Mouse (Mus musculus) heart, postnatal 14 days (tissue): ENCODE measurements around the gene Man2a1. TPM values are rescaled to one million over a fixed set of nuclear protein-coding genes. Genes with fewer than 3 reads are reported as not detected.
"Not testable (repeated sequence)": the region's sequence is repeated elsewhere in the genome, so short reads cannot be mapped to it uniquely, and the experiment has no call there.

ENCODE experiments used
- DNase-seq, 2 experiments: peaks; one replicate each; pipeline ENCODE4 v3.0.0; 2021 to 2022
- intact Hi-C: fragments of 180-260 bp; cut with DNase I; formaldehyde crosslinking; loops from one replicate; pipeline ENCODE4 v1.15.1; 2025
- total RNA-seq, 2 experiments: library from RNA; stranded (reverse); gene quantifications; 2 replicates each; pipeline ENCODE4 v1.2.3; 2021

The Man2a1 gene
- total RNA-seq, 2 experiments from 2014 or later = 25.9 to 28.2 TPM

DNA sequence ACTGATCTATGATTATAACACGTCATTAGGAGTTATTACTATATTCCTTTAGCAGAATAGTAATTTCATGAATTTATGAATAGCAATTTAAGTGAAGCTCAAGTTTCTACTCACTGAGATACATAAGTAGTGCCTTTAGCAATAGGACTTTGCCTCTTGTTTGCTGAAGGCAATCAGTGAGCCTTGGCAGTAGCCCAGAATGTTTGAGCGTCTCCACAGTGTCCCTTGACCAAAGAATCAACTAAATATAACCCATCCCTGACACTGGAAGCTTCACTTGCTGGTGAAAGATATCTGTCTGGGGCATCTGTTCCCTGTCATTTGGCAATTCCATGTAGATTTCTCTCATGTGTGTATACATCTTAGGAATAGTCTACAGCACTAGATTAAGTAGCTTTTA, 147.6 kb downstream of the Man2a1 start:
- intact Hi-C loops = no loop called here
- DNase-seq = peak; percentile 41 to 48

DNA sequence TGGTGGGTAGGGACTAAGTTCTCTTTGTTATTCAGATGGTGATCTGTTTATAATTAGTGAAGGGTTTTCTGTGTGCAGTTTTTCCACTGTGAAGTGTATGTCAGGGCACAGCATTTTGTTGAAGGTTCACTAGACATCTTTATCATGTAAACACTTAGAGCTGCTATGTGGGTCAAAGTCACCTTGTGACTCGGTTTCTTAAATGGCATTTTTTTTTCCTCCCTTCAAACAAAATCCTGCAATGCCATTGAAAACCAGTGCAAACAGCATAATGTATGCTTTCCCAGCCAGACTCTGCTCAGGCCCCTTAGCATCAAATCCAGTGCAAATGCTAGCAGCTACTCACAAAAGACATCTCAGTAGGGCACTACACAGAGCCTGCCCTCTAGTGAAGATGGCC, 148.6 kb downstream of the Man2a1 start:
- DNase-seq = no peak
- intact Hi-C loops = no loop called here

DNA sequence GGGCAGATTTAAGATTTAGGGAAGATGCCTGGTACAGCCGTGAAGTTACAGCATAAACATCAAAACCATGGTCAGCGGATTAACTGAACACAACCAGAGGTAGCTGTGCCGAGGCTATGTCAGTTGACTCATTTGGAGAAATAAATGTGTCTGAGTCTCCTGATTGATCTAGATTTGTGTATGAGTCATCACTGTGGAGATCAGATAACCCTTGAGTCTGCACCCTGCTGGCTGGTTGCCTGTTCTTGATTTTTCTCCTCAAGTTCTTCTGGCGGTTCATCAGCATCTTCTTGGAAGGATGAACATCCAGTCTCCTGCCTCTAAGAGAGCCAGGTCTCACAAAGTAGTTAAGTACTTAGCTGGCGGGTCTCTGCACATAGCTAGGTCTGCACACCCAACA, 150.7 kb downstream of the Man2a1 start:
- intact Hi-C loops = no loop called here
- DNase-seq = no peak

DNA sequence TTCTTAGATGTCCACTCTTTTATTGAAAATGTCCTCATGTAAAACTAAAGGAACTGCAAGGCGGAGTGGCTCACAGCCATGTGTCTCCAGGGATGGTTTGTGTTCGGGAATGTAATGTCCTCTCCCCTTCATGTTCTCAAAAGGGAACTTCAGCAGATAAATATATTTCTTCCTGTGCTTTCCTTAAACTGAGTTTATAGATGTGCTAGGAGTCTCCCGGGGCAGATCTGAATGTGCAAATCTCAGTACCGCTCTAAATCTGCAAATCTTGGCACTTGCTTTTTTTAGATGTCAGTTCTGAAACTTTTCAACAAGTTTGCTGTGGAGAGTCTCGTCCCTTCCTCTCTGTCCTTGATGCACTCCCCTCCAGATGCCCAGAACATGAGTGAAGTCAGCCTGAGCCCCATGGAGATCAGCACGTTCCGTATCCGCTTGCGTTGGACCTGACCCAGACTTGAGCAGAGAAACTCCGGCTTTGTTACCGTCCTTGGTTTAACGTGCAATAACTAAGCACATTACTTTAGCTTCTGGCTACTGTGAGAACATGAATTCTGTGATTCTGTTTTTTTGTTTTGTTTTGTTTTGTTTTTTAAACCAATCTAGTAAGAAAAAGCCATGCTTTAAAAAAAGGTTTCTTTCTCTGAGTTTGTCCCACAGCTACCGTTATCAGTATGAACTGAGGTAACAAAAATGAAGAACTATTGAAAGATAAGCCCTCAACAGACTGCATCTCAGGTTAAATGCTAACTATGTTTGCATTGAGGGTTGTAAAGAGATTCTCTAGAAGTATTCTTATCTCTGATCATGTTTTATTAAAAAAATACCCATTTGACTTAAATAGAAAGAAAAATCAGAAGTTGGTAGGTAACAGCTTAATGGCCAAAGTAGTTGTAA, 151.8 kb downstream of the Man2a1 start:
- intact Hi-C loops = no loop called here
- peak in 1 of 2 experiments; percentile 42 for DNase-seq

DNA sequence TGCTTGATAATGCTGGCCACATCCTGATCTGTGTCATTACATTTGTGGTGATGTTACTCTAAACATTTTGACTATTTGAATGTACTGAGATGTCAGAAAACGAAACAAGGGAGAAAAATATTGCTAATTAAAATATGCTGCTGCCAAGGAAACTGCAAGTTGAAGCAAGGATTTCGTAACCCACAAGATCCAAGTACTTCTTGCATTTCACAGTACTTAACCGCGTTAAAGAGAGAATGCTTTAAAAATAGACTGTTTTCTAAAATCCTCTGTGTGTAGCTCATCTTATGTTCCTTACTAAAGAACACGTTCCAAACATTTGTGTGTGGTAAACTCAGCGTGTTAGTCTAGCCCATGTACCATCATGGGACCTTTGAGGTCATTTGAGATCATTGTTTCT, 153.0 kb downstream of the Man2a1 start:
- intact Hi-C loops = no loop called here
- no peak for DNase-seq

DNA sequence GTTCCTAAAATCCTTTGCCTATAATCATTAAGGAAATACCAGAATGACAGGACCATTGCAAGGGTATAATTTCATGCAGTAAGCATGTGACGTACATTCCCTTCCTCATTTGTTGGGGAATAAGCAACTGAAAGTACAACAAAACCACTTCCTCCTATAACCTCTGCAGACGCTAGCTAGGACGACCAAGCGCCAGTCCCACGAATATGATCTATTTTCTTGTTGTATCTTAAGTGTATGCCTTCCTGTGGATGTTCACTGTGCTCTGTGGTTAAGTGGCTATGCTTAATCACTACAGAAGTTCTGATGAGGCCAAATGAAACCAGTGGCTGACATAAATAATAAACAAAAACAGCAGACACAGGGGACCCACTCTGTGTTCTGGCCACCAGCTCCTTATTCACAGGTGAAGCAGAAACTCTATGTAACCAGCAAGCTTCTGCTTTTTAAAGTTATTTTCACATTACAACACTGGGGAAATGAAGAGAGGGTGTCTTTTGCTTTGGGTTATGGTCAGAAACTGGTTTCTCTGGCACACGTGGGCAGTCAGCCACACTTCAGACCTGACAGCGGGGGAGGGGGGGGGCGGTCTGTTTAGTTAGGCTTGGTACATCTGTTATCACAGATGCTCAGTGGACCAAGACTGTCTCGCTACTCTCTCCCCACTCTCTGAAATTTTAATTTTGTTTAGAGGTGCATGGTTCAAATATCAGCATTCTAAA, 153.8 kb downstream of the Man2a1 start:
- intact Hi-C loops = no loop called here
- no peak for DNase-seq

DNA sequence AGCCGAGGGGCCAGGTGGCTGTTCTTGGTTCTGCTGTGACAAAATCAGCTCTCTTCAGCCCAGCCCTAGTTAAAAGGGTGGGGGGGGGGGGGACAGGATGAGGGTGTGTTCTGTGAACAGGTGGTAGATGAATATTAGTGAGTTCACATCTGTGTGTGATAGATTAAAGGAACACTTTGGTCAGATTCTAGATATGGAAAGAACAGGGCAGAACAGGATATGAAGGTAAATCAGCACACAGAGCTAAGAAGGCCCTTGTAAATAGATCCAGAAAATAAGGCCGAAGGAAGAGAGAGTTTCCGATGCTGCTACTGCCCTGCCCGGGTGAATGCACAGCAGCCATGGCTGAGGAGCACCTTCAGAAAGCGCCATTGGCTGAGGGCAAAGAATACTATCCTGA, 154.7 kb downstream of the Man2a1 start:
- DNase-seq = no peak
- intact Hi-C loops = no loop called here

DNA sequence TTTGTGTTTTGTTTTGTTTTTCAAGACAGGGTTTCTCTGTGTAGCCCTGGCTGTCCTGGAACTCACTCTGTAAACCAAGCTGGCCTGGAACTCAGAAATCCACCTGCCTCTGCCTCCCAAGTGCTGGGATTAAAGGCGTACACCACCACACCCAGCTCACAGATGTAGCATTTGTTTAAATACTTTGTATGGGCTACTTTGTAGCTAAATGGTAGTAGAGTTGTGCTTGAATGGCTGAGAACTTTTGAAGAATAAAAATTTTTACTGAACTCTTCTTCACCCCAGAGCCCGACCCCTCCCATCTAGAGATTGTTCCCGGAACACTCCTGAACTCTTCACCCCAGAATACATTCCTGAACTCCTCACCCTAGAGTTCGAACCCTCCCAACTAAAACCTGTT, 162.1 kb downstream of the Man2a1 start:
- DNase-seq, intact Hi-C loops: not testable (repeated sequence)

DNA sequence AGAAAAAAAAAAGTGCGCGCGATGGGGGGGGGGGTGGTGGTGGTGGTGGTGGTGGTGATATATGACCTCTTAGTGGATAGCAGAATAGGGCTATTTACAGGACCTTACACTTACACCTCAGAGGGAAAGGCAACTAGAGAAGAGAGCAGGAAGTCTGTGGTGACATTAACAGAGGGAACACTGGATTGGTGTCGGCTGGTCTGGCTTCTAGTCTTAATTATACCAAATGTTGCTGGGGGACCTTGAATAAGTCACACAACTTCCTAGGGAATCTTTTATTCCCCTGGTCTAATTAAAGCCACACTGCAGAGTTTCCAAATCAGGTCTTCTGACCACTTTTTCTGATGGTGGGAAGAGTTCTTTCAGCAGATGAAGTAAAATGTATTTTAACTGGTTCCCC, 163.0 kb downstream of the Man2a1 start:
- intact Hi-C loops = no loop called here
- no peak for DNase-seq

DNA sequence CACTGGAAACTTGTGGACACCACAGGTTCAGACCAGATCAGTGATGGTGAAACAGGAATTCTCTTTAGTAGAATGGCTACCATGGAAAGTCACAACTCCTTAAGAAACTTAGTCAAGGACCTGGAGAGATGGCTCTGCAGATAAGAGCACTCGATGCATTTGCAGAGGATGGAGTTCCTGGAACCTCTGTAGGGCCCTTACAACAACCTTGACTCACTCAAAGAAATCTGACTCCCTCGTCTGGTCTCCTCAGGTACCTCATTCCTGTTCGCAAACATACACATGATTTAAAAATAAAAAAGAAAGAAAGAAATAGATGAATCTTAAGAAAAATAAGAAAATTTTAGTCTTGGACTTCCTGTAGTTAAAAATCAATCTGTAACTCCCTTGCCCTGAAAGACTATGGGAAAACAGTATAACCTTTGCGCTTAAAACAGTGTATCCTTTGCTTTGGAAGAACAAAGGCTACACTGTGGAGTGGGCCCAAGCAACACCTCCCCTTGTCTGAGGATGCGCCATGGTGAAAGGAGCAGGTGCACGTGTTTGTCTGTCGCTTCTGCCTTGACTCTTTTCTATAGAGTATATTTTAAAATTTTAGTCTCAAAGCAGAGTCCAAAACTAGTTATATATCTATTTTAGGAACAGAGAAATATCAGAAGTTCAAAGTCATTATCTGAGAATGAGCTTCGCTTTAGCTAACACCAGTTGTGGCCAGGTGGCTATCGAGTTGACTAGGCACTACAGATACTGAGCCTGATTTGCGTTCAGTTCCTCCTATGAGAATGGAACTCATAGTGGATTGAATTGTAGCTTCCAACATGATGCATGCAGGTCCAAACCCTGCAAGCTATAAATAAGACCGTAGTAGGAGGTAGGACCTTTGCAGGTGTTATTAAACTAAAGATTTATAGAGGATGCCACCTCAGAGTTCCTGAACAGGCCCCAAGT, 163.9 kb downstream of the Man2a1 start:
- intact Hi-C loops = no loop called here
- no peak for DNase-seq

DNA sequence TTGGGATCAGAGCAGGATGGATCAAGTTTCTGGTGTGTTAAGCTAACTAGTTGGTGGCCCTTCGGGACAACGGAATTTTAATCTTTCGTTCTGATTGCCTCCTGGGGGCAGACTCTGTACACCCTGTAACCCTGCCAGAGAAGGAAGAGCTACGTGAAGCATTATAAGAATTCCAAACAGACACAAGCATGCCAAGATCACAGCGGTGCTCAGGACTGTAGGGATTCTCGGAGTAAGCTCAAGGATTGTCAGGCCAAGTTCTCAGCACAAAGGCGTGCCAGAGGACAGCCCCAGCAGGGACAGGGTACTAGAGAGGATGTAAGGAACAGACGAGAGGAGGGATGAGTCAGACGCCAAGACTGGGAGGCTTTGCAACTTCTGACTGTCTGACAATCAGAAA, 164.8 kb downstream of the Man2a1 start:
- DNase-seq = no peak
- intact Hi-C loops = no loop called here

DNA sequence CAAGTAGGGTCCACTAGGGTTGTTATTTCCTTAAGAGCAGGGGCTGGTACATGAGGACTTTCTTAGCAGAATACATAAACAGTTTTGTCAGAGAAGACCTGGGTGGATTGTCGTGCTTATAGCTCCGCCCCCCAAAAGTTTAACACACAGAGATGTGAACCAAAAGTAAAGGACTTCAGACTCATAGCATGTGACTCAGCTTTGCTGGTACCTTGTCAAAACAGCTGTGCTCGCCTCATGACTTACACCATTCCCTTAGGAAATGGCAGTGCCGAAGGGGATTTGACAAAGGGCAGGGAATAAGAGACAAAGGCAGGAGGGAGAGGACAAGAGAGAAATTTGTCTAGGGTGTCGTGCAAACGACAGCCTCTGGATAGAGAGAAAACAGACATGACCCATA, 166.0 kb downstream of the Man2a1 start:
- intact Hi-C loops = no loop called here
- no peak for DNase-seq

DNA sequence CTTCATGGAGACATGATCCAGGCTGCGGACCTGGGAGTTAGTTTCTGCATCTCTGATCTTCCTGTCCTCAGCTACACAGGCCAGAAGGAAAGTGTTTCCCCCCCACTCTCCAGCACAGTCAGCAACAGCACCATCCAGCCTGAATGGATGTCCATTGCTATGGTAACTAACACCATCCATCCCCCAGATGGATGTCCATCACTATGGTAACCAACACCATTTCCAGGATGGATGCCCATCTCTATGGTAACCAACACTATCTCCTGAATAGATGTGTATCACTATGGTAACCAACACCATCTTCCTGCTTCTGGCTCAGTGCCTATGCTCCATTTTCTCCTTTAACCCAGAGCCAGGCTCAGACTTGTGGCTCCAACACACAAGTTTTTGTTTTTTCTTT, 169.7 kb downstream of the Man2a1 start:
- intact Hi-C loops = no loop called here
- no peak for DNase-seq

DNA sequence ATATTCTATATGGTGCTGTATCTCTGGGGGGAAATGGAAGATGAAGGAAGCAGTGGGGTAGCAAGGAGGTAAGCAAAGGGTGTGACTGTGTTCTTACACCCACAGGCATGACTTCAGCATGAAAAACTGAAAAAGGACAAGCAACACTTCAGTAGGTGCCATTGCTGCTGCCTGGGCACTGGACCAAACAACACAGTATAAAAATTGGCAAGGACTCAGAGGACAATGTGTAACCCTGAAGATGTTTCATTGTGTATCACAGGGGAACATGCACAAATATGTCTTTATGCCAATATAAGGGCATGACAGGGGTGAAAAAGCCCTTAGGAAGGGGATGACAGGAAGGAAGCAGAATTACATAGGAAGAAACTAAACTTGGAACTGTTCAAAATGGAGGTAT, 172.1 kb downstream of the Man2a1 start:
- intact Hi-C loops = no loop called here
- peak in 1 of 2 experiments; percentile 17 for DNase-seq

DNA sequence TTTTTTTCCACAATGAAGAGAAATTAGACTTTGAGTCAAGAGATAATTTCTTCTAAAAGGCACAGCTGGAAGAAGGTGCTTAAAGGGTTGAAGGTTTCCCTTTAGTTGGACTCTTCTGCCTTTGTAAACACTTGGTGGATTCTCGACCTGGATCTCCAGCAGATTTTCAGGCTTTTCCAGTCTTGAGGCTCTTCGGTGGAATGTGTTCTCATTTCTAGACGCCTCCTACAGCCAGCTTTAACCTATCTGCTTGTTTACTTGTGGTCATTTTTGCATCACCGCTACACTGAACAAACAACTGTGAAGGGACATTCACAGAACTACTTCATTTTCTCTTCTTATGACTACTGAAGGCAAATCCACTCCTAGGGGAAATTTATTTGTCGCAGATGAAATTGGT, 173.7 kb downstream of the Man2a1 start:
- DNase-seq = no peak
- intact Hi-C loops = no loop called here

DNA sequence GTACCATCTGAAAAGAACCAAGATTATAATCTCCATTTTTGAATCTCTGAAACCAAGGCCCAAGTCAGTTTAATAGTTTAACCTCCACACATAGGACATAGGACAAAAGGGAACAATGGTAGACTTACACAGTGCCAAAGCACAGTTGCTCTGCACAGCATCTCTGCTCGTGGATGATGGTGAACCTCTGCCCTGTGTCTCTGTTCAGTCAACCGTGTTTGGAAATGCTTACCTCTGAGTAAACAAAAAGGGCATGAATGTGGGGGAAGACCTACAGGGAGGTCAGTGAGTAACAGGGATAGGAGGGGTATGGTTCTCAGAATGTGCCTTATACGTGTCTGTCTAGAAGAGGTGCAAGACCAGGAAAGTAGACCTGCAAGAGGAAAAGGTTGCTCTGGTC, 177.8 kb downstream of the Man2a1 start:
- no peak for DNase-seq
- intact Hi-C loops = no loop called here

DNA sequence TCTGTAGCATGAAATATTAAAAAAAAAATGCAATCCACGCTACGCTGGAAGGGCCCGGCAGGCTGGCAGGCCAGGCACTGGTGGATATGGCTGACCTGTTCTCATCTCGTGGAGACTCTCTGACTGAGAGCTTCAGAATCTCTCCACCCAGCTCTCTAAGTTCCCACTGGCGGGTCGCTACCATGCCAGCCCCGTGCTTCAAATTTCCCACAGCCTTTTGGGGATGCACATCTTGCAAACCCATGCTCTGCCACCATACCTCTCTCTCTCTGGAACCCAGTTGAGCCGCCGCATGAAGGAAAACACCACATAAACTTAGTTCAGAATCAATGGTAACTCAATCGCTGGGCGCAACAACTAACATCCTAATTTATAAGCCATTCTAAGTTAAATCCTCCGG, 178.2 kb downstream of the Man2a1 start:
- DNase-seq = no peak

DNA sequence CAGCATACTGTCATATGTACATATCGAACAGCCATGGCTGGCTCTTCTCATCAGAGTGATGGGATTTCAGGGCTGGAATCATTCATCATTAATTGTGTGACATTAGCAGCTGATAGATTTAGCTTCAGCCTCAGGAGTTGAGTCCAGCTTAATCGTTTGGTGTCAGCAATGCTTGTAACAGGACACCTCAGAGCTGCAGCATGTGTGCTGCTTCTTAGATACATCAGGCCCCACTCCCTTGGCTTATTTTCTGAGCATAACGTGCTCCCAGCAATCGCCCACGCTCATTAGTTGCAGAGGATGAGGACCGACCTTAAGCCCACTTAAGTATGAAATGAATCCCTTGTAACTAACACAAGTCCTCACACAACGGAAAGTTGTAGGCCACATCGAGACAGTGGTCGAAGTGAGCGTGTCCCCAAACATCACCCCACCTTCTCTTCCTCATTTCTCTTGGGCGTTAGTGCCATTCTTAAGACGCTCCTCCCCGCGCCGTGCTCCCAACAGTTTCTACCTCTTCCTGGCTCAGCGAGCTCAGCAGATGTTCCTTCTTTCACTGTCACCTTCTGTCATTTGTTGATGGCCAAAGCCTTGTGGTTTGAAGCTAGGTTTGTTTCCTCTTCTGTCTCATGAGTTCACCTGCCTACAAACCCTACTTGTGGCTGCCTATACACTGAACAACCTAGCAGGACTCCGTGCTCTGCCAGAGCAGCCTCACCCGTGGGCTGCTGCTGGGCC, 180.4 kb downstream of the Man2a1 start:
- DNase-seq = no peak
- intact Hi-C loops = no loop called here

More for the DNA sequence above, 178.2 kb downstream of the Man2a1 start:
- intact Hi-C loops = no loop called here

DNA sequence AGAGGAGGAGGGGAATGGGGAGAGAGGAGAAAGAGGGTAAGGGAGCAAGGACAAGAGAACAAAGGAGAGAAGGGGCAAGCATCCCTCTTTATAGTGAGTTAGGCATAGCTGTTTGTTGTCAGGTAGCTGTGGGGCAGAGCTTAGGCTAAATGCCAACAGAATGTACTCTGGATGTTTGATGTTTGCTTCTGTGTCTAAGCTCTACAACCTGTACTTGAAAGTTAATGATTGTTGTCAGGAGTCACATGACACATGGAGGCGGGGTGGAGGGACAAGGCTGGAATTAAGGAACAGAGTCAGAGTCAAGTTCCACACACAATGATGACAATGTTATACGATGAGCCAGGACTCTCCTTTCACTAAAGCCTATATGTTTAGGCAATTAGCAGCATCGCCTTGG, 181.8 kb downstream of the Man2a1 start:
- intact Hi-C loops = no loop called here
- DNase-seq = no peak

DNA sequence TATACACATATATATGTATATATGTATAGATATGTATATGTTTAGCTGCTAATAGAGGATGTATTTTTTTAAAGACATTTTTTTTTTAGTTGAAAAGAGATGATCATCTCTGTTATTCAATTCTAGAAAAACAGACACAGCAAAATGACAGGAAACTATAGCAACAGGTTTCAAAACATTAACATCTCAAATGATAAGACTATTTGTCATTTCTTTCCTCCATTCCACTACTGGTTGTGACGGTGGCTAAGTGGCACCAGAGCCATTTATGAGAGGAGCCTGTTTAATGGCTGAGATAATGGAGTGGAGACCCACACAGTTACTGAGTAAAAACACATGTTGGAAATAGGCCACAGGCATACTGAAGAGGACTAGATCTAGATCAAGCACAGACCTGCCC, 185.4 kb downstream of the Man2a1 start:
- DNase-seq = no peak
- intact Hi-C loops = no loop called here
